ENCODE assay signal across 9 mouse cellular contexts in genomic region chr9:29751396-29751795, GRCm38 (mm10).
DNase-seq lines count a peak whose midpoint lies in the region; ATAC-seq and TF ChIP-seq lines count a peak whose summit lies in the region.
"Had no signal": no experiment of that assay in that cellular context is flagged by ENCODE, and none has a peak within 500 bp of the region (broad histone marks: within the 10 kb centered on the region; RNA-seq: fewer than 3 reads in every experiment).

No protein-coding gene starts in this region.

- no peak overlapping the region for H3K4me3 ChIP-seq in intestine, embryonic 14.5 days (ENCODE audit: low read depth, low read length)
- H3K4me3 ChIP-seq in intestine, embryonic 15.5 days (replicated peaks) = no peak overlapping the region
- H3K4me3 ChIP-seq in embryonic facial prominence, embryonic 11.5 days (ENCODE audit: low read depth, low read length) = no peak overlapping the region
- H3K4me3 ChIP-seq in thymus, adult 2 months (ENCODE audit: control insufficient read depth, insufficient read depth, low read length) = no peak overlapping the region

- peak overlapping the region; percentile 48 for H3K4me2 ChIP-seq in intestine, embryonic 14.5 days (ENCODE audit: low read length)
- no peak overlapping the region for H3K4me2 ChIP-seq in intestine, embryonic 15.5 days (replicated peaks)
- H3K4me2 ChIP-seq in embryonic facial prominence, embryonic 11.5 days (ENCODE audit: low read depth, low read length) = no peak overlapping the region

- H3K9me3 ChIP-seq in intestine, embryonic 14.5 days (ENCODE audit: control insufficient read depth, low read length) = no peaks in the 10 kb centered on the region
- H3K9me3 ChIP-seq in intestine, embryonic 15.5 days = no peaks in the 10 kb centered on the region
- no peaks in the 10 kb centered on the region for H3K9me3 ChIP-seq in embryonic facial prominence, embryonic 11.5 days (replicated peaks; ENCODE audit: control insufficient read depth, low read length)
- H3K9me3 ChIP-seq: liver, embryonic 13.5 days had no signal

- no peaks in the 10 kb centered on the region for H3K27me3 ChIP-seq in intestine, embryonic 14.5 days (replicated peaks; ENCODE audit: control insufficient read depth, insufficient read depth, low read length)
- no peaks in the 10 kb centered on the region for H3K27me3 ChIP-seq in intestine, embryonic 15.5 days (replicated peaks)
- no peaks in the 10 kb centered on the region for H3K27me3 ChIP-seq in embryonic facial prominence, embryonic 11.5 days (ENCODE audit: control insufficient read depth, insufficient read depth, low read length)
- H3K27me3 ChIP-seq in thymus, adult 2 months (ENCODE audit: control insufficient read depth, insufficient read depth, low read length) = no peaks in the 10 kb centered on the region
- H3K27me3 ChIP-seq: liver, embryonic 13.5 days had no signal

- peak overlapping the region; percentile 73; the same call in 1 of the 2 replicates for H3K27ac ChIP-seq in intestine, embryonic 14.5 days (ENCODE audit: low read depth)
- no peak overlapping the region for H3K27ac ChIP-seq in intestine, embryonic 15.5 days
- H3K27ac ChIP-seq in embryonic facial prominence, embryonic 11.5 days (replicated peaks; ENCODE audit: low read depth, low read length) = no peak overlapping the region
- H3K27ac ChIP-seq in thymus, adult 2 months (ENCODE audit: control insufficient read depth, insufficient read depth, low read length) = no peak overlapping the region
- H3K27ac ChIP-seq: liver, embryonic 13.5 days had no signal

- no peak for TF ChIP-seq POLR2A in thymus, adult 2 months (IDR thresholded peaks at IDR 0.05; ENCODE audit: control insufficient read depth, extremely low read depth, insufficient read depth, low read length, poor library complexity)

- no peak for DNase-seq in intestine, embryonic 14.5 days (ENCODE audit: low spot score)
- DNase-seq in brain, adult 2 months (ENCODE audit: low read depth, low spot score) = peak; percentile 81
- peak; percentile 58 for DNase-seq in embryonic facial prominence, embryonic 11.5 days (ENCODE audit: low spot score)
- DNase-seq in lung, postnatal 10 days = peak; percentile 52
- no peak for DNase-seq in thymus, adult 2 months
- DNase-seq in spleen, postnatal 4 days (ENCODE audit: low spot score in 2 of 2) = no peak
- no peak for DNase-seq in frontal cortex, postnatal 10 days (ENCODE audit: low spot score in 2 of 2)
- DNase-seq: liver, embryonic 13.5 days had no signal

- 27% methylated on average over 1 of the region's 1 CpGs for WGBS in intestine, embryonic 14.5 days
- WGBS in intestine, embryonic 15.5 days = 39% methylated on average over 1 of the region's 1 CpGs
- 42% methylated on average over 1 of the region's 1 CpGs for WGBS in embryonic facial prominence, embryonic 11.5 days
- 67% methylated on average over 1 of the region's 1 CpGs for WGBS in thymus, adult 2 months

- no peak for ATAC-seq in intestine, embryonic 14.5 days (replicated peaks; ENCODE audit: low FRiP score, low TSS enrichment, low read depth)
- ATAC-seq in intestine, embryonic 15.5 days = no peak
- ATAC-seq in embryonic facial prominence, embryonic 11.5 days (replicated peaks; ENCODE audit: insufficient number of reproducible peaks, low FRiP score, low TSS enrichment, low read depth) = 0 out of 2 replicates have a peak, but pooled peaks have one; percentile 34

- H3K4me1 ChIP-seq in intestine, embryonic 14.5 days (replicated peaks; ENCODE audit: control insufficient read depth, insufficient read depth, low read length) = peaks cover 14% of the 10 kb centered on the region
- peaks cover 4% of the 10 kb centered on the region for H3K4me1 ChIP-seq in intestine, embryonic 15.5 days (replicated peaks)
- H3K4me1 ChIP-seq in embryonic facial prominence, embryonic 11.5 days (ENCODE audit: control insufficient read depth, insufficient read depth, low read length) = peaks cover 3% of the 10 kb centered on the region; the same call in 1 of the 2 replicates
- H3K4me1 ChIP-seq in thymus, adult 2 months (replicated peaks; ENCODE audit: control insufficient read depth, insufficient read depth, low read length) = no peaks in the 10 kb centered on the region
- H3K4me1 ChIP-seq: liver, embryonic 13.5 days had no signal

- H3K36me3 ChIP-seq in intestine, embryonic 14.5 days (ENCODE audit: control insufficient read depth, insufficient read depth, low read length) = no peaks in the 10 kb centered on the region
- H3K36me3 ChIP-seq in intestine, embryonic 15.5 days = no peaks in the 10 kb centered on the region
- no peaks in the 10 kb centered on the region for H3K36me3 ChIP-seq in embryonic facial prominence, embryonic 11.5 days (replicated peaks; ENCODE audit: control insufficient read depth, insufficient read depth, low read depth, low read length)
- H3K36me3 ChIP-seq in thymus, adult 2 months (ENCODE audit: control insufficient read depth, insufficient read depth, low read length) = no peaks in the 10 kb centered on the region
- H3K36me3 ChIP-seq: liver, embryonic 13.5 days had no signal

- no peak overlapping the region for H3K9ac ChIP-seq in intestine, embryonic 14.5 days (ENCODE audit: low read length)
- H3K9ac ChIP-seq in intestine, embryonic 15.5 days = no peak overlapping the region
- no peak overlapping the region for H3K9ac ChIP-seq in embryonic facial prominence, embryonic 11.5 days (replicated peaks; ENCODE audit: low read length)
- H3K9ac ChIP-seq: liver, embryonic 13.5 days had no signal

- TF ChIP-seq CTCF in thymus, adult 2 months (IDR thresholded peaks at IDR 0.05; ENCODE audit: borderline replicate concordance, control insufficient read depth, extremely low read depth, insufficient read depth, low read length, poor library complexity) = no peak

Comparison
In these comparisons a context has a peak if more than half of its experiments do, and no peak if none do; other contexts are left out.
1. DNase-seq: peak in brain, adult 2 months (single experiment), embryonic facial prominence, embryonic 11.5 days (single experiment) and lung, postnatal 10 days (single experiment); none in intestine, embryonic 14.5 days (single experiment), thymus, adult 2 months (single experiment), spleen, postnatal 4 days (0 of 2) and frontal cortex, postnatal 10 days (0 of 2).